Mouse (Mus musculus) kidney, embryonic 16.5 days (tissue): ENCODE measurements at regions not wholly inside any gene's neighbourhood (a gene's known extent, or its start where the extent isn't known, plus 50 kb on each side); places are given as distances from the start of the nearest gene placed in this dataset.

Experiments
- ATAC-seq: fragments of 200-750 bp; cut with Nextera tagmentation; 2 replicates; pipeline ENCODE4 v1.8.0; 2017; ENCODE audit warnings: moderate TSS enrichment; ENCODE audit not compliant: low FRiP score, low TSS enrichment
- H3K27ac ChIP-seq: fragments of 300-500 bp; sonication (generic); 2 replicates; pipeline ENCODE4 v1.5.1; 2014; ENCODE audit warnings: low read length
- H3K27me3 ChIP-seq: fragments of 300-500 bp; sonication (generic); 2 replicates; pipeline ENCODE4 v1.6.1; 2014; ENCODE audit warnings: low read length, control low read depth, mixed read lengths; ENCODE audit not compliant: insufficient read depth
- H3K36me3 ChIP-seq: fragments of 300-500 bp; sonication (generic); 2 replicates; pipeline ENCODE4 v1.6.1; 2014; ENCODE audit warnings: low read length, control low read depth, mixed read lengths; ENCODE audit not compliant: insufficient read depth
- H3K4me1 ChIP-seq: fragments of 300-500 bp; sonication (generic); 2 replicates; pipeline ENCODE4 v1.6.1; 2014; ENCODE audit warnings: low read length, control low read depth, mixed read lengths; ENCODE audit not compliant: insufficient read depth
- H3K4me2 ChIP-seq: fragments of 300-500 bp; sonication (generic); replicated peaks from 2 replicates; pipeline ENCODE4 v1.6.1; 2014; ENCODE audit warnings: low read depth, low read length
- H3K4me3 ChIP-seq: fragments of 300-500 bp; sonication (generic); 2 replicates; pipeline ENCODE4 v1.5.1; 2014; ENCODE audit warnings: mild to moderate bottlenecking, low read length
- H3K9ac ChIP-seq: fragments of 300-500 bp; sonication (generic); replicated peaks from 2 replicates; pipeline ENCODE4 v1.6.1; 2014; ENCODE audit warnings: low read length
- H3K9me3 ChIP-seq: fragments of 300-500 bp; sonication (generic); 2 replicates; pipeline ENCODE4 v1.6.1; 2016; ENCODE audit warnings: low read length, control low read depth
- WGBS: fragments of 180-500 bp; shearing (Covaris S2); extraction: QIAGEN DNeasy Blood & Tissue Kit; methylation state at CpG from one replicate; pipeline ENCODE4 v1.1.7; 2014; 5-methylcytosine and 5-hydroxymethylcytosine counted together

GRCm38 (mm10) chr14:106007769-106008168, 98.2 kb upstream of the Trim52 start:
- no peak for ATAC-seq
- Histone ChIP-seq H3K9ac (no peak overlapping the region), H3K36me3 (0 out of 2 replicates have a peak, but pooled peaks cover 3% of the 10 kb centered on the region), H3K4me3 (no peak overlapping the region), H3K27ac (no peak overlapping the region), H3K4me2 (no peak overlapping the region), H3K9me3 (peaks cover 5% of the 10 kb centered on the region; the same call in 1 of the 2 replicates), H3K27me3 (no peaks in the 10 kb centered on the region), H3K4me1 (no peaks in the 10 kb centered on the region)
- 59% methylated on average over 2 of the region's 2 CpGs for WGBS

DNA sequence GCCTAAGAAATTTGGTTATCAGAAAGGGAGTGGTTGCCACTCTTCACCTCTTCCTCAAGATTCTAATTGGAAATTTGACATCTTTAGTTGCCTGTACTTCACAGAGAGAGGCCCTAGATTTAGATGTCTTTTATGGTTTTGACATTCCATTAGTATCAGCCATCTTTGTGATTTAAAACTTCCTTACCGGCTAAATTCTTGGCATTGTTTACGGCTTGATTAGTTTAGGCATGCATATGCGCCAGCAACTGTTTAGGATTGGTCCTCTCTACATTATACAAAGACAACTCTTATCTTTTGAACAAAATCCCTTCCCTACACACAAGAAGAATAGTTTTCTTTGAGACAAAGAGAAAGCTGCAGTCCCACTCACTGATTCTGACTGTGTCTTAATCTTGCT, 97.0 kb upstream of the Trim52 start:
- H3K4me3 ChIP-seq, result no peak overlapping the region
- peak overlapping the region; percentile 47; the same call in 1 of the 2 replicates for H3K27ac ChIP-seq
- H3K4me1 ChIP-seq, result no peaks in the 10 kb centered on the region
- WGBS, result 55% methylated on average over 3 of the region's 3 CpGs
- H3K27me3 ChIP-seq, result no peaks in the 10 kb centered on the region
- peaks cover 5% of the 10 kb centered on the region; the same call in 1 of the 2 replicates for H3K9me3 ChIP-seq
- H3K9ac ChIP-seq, result no peak overlapping the region
- no peak; the same call in 1 of the 2 replicates for ATAC-seq
- H3K36me3 ChIP-seq, result 0 out of 2 replicates have a peak, but pooled peaks cover 3% of the 10 kb centered on the region
- H3K4me2 ChIP-seq, result no peak overlapping the region

GRCm38 (mm10) chr14:106010961-106011360, 95.0 kb upstream of the Trim52 start:
- no peak overlapping the region for H3K4me2 ChIP-seq
- ATAC-seq, result no peak
- no peaks in the 10 kb centered on the region for H3K27me3 ChIP-seq
- no peak overlapping the region for H3K9ac ChIP-seq
- H3K27ac ChIP-seq, result no peak overlapping the region
- 0 out of 2 replicates have a peak, but pooled peaks cover 3% of the 10 kb centered on the region for H3K36me3 ChIP-seq
- H3K4me3 ChIP-seq, result no peak overlapping the region
- H3K4me1 ChIP-seq, result no peaks in the 10 kb centered on the region
- H3K9me3 ChIP-seq, result peaks cover 5% of the 10 kb centered on the region; the same call in 1 of the 2 replicates
- WGBS, result 84% methylated on average over 6 of the region's 6 CpGs

DNA sequence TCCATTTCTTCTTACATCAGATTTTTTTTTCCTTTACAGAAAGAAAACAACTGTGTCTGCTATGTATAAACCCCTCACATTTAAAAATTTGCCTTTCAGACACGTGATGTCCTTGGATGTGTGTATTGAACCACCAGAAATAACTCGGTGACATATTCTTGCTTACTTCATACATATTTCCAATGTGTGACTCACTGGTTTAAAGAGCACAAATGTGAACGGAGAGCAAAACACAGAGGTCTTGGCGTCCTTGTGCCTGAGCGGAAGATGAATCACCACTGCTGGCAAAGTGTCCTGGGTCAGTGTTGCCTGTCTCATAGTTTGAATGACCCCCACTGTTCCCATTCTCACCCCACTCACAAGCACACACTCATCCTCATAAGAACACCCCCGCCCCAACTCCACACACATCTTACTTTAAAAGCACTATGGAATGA, 94.0 kb upstream of the Trim52 start:
- WGBS, result 73% methylated on average over 6 of the region's 6 CpGs
- H3K36me3 ChIP-seq, result 0 out of 2 replicates have a peak, but pooled peaks cover 3% of the 10 kb centered on the region
- H3K27ac ChIP-seq, result peak overlapping the region; percentile 58; the same call in 1 of the 2 replicates
- no peaks in the 10 kb centered on the region for H3K27me3 ChIP-seq
- H3K9ac ChIP-seq, result no peak overlapping the region
- H3K9me3 ChIP-seq, result peaks cover 5% of the 10 kb centered on the region; the same call in 1 of the 2 replicates
- H3K4me3 ChIP-seq, result no peak overlapping the region
- no peak for ATAC-seq
- H3K4me1 ChIP-seq, result no peaks in the 10 kb centered on the region
- no peak overlapping the region for H3K4me2 ChIP-seq

DNA sequence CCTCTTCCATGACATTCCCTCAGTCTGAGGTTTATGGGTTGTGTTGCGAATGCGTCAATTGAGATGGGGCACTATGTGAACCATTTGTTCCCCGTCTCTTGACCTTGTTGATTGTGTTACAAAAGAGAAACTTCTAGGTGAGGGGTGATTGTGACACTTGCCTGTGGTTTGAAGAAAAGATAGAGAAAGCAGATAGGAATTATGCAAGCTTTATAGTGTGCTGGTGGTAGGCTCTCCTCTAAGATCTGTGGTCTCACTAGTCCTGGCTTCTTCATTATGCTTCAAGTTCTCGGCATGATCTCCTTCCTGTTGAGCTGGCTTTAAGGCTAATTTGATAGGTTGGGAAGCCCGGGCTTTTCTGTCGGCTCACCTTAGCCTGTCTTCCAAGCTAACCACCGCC, 83.2 kb upstream of the Trim52 start:
- H3K9ac ChIP-seq, result no peak overlapping the region
- H3K27me3 ChIP-seq, result no peaks in the 10 kb centered on the region
- 84% methylated on average over 7 of the region's 7 CpGs for WGBS
- H3K27ac ChIP-seq, result no peak overlapping the region
- ATAC-seq, result no peak
- no peaks in the 10 kb centered on the region for H3K4me1 ChIP-seq
- no peak overlapping the region for H3K4me3 ChIP-seq
- no peaks in the 10 kb centered on the region for H3K9me3 ChIP-seq
- H3K4me2 ChIP-seq, result no peak overlapping the region
- no peaks in the 10 kb centered on the region for H3K36me3 ChIP-seq

DNA sequence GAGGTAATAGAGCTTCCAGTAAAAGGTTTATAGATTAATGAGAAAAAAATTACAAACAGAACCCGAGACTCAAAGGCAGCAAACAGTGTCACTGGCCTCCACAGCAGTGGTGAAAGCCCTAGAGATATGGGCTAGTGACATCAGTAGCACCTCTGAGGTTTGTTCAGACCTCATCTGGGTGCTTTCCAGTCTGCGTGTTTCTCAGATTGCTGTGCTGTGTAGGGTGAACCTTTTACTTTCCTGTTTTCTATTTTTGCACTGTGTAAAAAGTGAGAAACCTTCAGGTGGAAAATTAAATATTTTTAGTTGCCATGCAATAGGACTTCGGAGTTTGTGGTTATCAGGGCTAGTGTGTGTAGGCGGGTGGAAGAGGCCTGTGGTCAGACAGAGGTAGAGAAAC, 79.2 kb upstream of the Trim52 start:
- Histone ChIP-seq H3K4me2 (no peak overlapping the region), H3K4me1 (no peaks in the 10 kb centered on the region), H3K4me3 (no peak overlapping the region), H3K27ac (no peak overlapping the region), H3K36me3 (no peaks in the 10 kb centered on the region), H3K27me3 (no peaks in the 10 kb centered on the region), H3K9me3 (peaks cover 3% of the 10 kb centered on the region; the same call in 1 of the 2 replicates), H3K9ac (no peak overlapping the region)
- WGBS, result 76% methylated on average over 4 of the region's 4 CpGs
- no peak for ATAC-seq

GRCm38 (mm10) chr14:106027686-106028085, 78.3 kb upstream of the Trim52 start:
- no peak overlapping the region for H3K4me3 ChIP-seq
- ATAC-seq, result peak; percentile 70; the same call in 1 of the 2 replicates
- H3K27me3 ChIP-seq, result no peaks in the 10 kb centered on the region
- no peak overlapping the region for H3K4me2 ChIP-seq
- 71% methylated on average over 5 of the region's 5 CpGs for WGBS
- H3K36me3 ChIP-seq, result no peaks in the 10 kb centered on the region
- no peak overlapping the region for H3K9ac ChIP-seq
- no peak overlapping the region for H3K27ac ChIP-seq
- H3K9me3 ChIP-seq, result peaks cover 3% of the 10 kb centered on the region; the same call in 1 of the 2 replicates
- H3K4me1 ChIP-seq, result no peaks in the 10 kb centered on the region

- Histone ChIP-seq H3K4me3 (no peak overlapping the region), H3K4me2 (no peak overlapping the region), H3K36me3 (no peaks in the 10 kb centered on the region), H3K9me3 (peaks cover 3% of the 10 kb centered on the region; the same call in 1 of the 2 replicates), H3K27ac (no peak overlapping the region), H3K9ac (no peak overlapping the region), H3K27me3 (no peaks in the 10 kb centered on the region), H3K4me1 (no peaks in the 10 kb centered on the region)
- ATAC-seq, result no peak
- 97% methylated on average over 1 of the region's 1 CpGs for WGBS
Observed at GRCm38 (mm10) chr14:106031094-106031493, 74.9 kb upstream of the Trim52 start.

DNA sequence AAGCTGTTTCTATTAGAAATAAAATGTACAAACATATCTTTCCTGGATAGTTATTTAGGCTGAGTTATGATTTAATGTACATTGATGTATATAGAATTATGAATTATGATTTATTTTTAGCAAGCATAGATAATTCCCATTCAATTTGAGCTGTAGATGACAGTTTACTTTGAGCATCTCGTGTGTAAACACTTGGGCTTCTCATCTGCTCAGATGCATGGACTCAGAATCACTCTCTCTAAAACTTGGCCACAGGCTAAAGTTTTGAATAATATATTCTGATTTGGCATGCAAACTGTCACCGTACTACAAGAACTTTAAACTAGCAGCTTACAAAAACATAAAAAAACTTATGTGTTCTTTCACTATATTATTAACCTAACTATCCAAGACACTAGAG, 72.2 kb upstream of the Trim52 start:
- no peak overlapping the region for H3K4me2 ChIP-seq
- H3K9me3 ChIP-seq, result peaks cover 3% of the 10 kb centered on the region; the same call in 1 of the 2 replicates
- no peak for ATAC-seq
- H3K9ac ChIP-seq, result no peak overlapping the region
- 69% methylated on average over 2 of the region's 2 CpGs for WGBS
- H3K4me1 ChIP-seq, result no peaks in the 10 kb centered on the region
- no peak overlapping the region for H3K4me3 ChIP-seq
- H3K27ac ChIP-seq, result no peak overlapping the region
- no peaks in the 10 kb centered on the region for H3K36me3 ChIP-seq
- H3K27me3 ChIP-seq, result no peaks in the 10 kb centered on the region

- Histone ChIP-seq H3K27ac (no peak overlapping the region), H3K4me2 (no peak overlapping the region), H3K27me3 (no peaks in the 10 kb centered on the region), H3K4me3 (no peak overlapping the region), H3K36me3 (no peaks in the 10 kb centered on the region), H3K9ac (no peak overlapping the region), H3K4me1 (no peaks in the 10 kb centered on the region), H3K9me3 (no peaks in the 10 kb centered on the region)
- WGBS, result 73% methylated on average over 10 of the region's 10 CpGs
- ATAC-seq, result no peak
Observed at GRCm38 (mm10) chr14:106034933-106035665, 70.9 kb upstream of the Trim52 start.
